ENCODE assay signal across 10 mouse cellular contexts in the genomic region with DNA sequence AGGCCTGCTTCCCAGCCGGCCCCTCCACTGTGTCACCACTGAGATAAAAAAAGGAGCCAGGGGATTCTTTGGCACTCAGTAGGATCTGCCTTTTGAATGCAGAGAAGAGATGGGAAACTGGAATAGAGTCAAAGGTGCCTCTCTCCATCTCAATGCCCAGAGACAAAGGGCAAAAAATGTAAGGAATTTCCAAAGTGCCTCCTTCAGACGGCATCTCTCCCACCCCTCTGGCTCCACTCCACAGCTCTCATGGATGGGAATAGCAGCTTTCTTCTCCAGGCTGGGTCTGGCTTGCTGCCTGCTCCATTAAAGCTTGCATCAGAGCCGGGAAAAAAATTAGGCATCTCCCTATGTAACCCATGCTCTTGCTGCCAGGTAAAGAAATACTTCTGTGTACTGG. TPM values are rescaled to one million over a fixed set of nuclear protein-coding genes. Genes with fewer than 3 reads are reported as not detected.
A peak's percentile ranks its signal among the peaks of the same experiment; 100 is the strongest.
DNase-seq lines count a peak whose midpoint lies in the region; ATAC-seq and TF ChIP-seq lines count a peak whose summit lies in the region.
"Had no signal": no experiment of that assay in that cellular context is flagged by ENCODE, and none has a peak within 500 bp of the region (broad histone marks: within the 10 kb centered on the region; RNA-seq: fewer than 3 reads in every experiment).

No protein-coding gene starts in this region.

- no peaks in the 10 kb centered on the region for H3K27me3 ChIP-seq in midbrain, embryonic 10.5 days (ENCODE audit: low read depth, poor library complexity, severe bottlenecking)
- no peaks in the 10 kb centered on the region for H3K27me3 ChIP-seq in midbrain, embryonic 15.5 days (replicated peaks)
- no peaks in the 10 kb centered on the region for H3K27me3 ChIP-seq in stomach, postnatal 0 days (ENCODE audit: control insufficient read depth, insufficient read depth, low read length)
- H3K27me3 ChIP-seq in cerebellum, adult 2 months (ENCODE audit: control insufficient read depth, insufficient read depth, low read length): no peaks in the 10 kb centered on the region; the same call in 1 of the 2 replicates

- intact Hi-C loops in gastrocnemius, postnatal 14 days (cut with DNase I; ENCODE audit: low total_unique reads): no loop called here
- intact Hi-C loops in left cerebral cortex, postnatal 25 days (cut with DNase I): no loop called here

- ATAC-seq in midbrain, embryonic 15.5 days (replicated peaks): no peak
- no peak for ATAC-seq in stomach, postnatal 0 days (ENCODE audit: low FRiP score, low TSS enrichment)
- ATAC-seq: CD4-positive, CD25-positive, alpha-beta regulatory T cell, adult 4 months had no signal

- peak; percentile 25 for DNase-seq in gastrocnemius, postnatal 14 days
- no peak for DNase-seq in gastrocnemius, adult 8-10 months (ENCODE audit: low spot score in 2 of 2)
- no peak for DNase-seq in midbrain, embryonic 10.5 days (ENCODE audit: low spot score)
- DNase-seq in left cerebral cortex, postnatal 25 days (ENCODE audit: low spot score in 2 of 2): peak; percentile 37 to 77
- peak; percentile 38 for DNase-seq in stomach, postnatal 0 days (ENCODE audit: low spot score)
- no peak for DNase-seq in cerebellum, adult 2 months
- no peak for DNase-seq in kidney, postnatal 14 days

- H3K4me1 ChIP-seq in midbrain, embryonic 10.5 days: peaks cover 55% of the 10 kb centered on the region
- H3K4me1 ChIP-seq in midbrain, embryonic 15.5 days: peaks cover 14% of the 10 kb centered on the region
- no peaks in the 10 kb centered on the region; the same call in 1 of the 2 replicates for H3K4me1 ChIP-seq in stomach, postnatal 0 days (replicated peaks; ENCODE audit: control insufficient read depth, insufficient read depth)
- H3K4me1 ChIP-seq in cerebellum, adult 2 months (ENCODE audit: control insufficient read depth, insufficient read depth, low read length): no peaks in the 10 kb centered on the region

- peak overlapping the region; percentile 90 for H3K27ac ChIP-seq in midbrain, embryonic 10.5 days (replicated peaks)
- no peak overlapping the region for H3K27ac ChIP-seq in midbrain, embryonic 15.5 days
- H3K27ac ChIP-seq in stomach, postnatal 0 days (replicated peaks): no peak overlapping the region
- H3K27ac ChIP-seq in cerebellum, adult 2 months (ENCODE audit: insufficient read depth, low read length): no peak overlapping the region

- no peaks in the 10 kb centered on the region for H3K36me3 ChIP-seq in midbrain, embryonic 10.5 days
- no peaks in the 10 kb centered on the region for H3K36me3 ChIP-seq in midbrain, embryonic 15.5 days (replicated peaks)
- H3K36me3 ChIP-seq in stomach, postnatal 0 days (ENCODE audit: control insufficient read depth, insufficient read depth, low read length): no peaks in the 10 kb centered on the region

- H3K9ac ChIP-seq in midbrain, embryonic 15.5 days: no peak overlapping the region
- H3K9ac ChIP-seq in stomach, postnatal 0 days (ENCODE audit: low read length): no peak overlapping the region

- no peak for TF ChIP-seq CTCF in stomach, postnatal 0 days (IDR thresholded peaks at IDR 0.05; ENCODE audit: low read depth)
- no peak for TF ChIP-seq CTCF in cerebellum, adult 2 months (IDR thresholded peaks at IDR 0.05; ENCODE audit: borderline replicate concordance, insufficient read depth, low read depth, low read length)

- TF ChIP-seq POLR2A in cerebellum, adult 2 months (IDR thresholded peaks at IDR 0.05; ENCODE audit: borderline replicate concordance, insufficient read depth, low read length): no peak

- H3K4me3 ChIP-seq in midbrain, embryonic 10.5 days: no peak overlapping the region
- H3K4me3 ChIP-seq in midbrain, embryonic 15.5 days: no peak overlapping the region
- no peak overlapping the region for H3K4me3 ChIP-seq in stomach, postnatal 0 days (ENCODE audit: low read depth, low read length)
- no peak overlapping the region for H3K4me3 ChIP-seq in cerebellum, adult 2 months (replicated peaks; ENCODE audit: insufficient read depth, low read depth, low read length)
- H3K4me3 ChIP-seq: erythroblast, embryonic 14.5 days had no signal

- TF ChIP-seq EP300 in stomach, postnatal 0 days (optimal IDR thresholded peaks at IDR 0.05): no peak

- WGBS in midbrain, embryonic 10.5 days: 20% methylated on average over 3 of the region's 3 CpGs
- WGBS in midbrain, embryonic 15.5 days: 12% methylated on average over 3 of the region's 3 CpGs
- WGBS in stomach, postnatal 0 days: 23% methylated on average over 3 of the region's 3 CpGs
- 14% methylated on average over 3 of the region's 3 CpGs for WGBS in cerebellum, adult 2 months

- no peak overlapping the region for H3K4me2 ChIP-seq in midbrain, embryonic 15.5 days
- no peak overlapping the region for H3K4me2 ChIP-seq in stomach, postnatal 0 days (replicated peaks; ENCODE audit: low read depth)

- no peaks in the 10 kb centered on the region for H3K9me3 ChIP-seq in midbrain, embryonic 10.5 days (replicated peaks)
- no peaks in the 10 kb centered on the region for H3K9me3 ChIP-seq in midbrain, embryonic 15.5 days
- H3K9me3 ChIP-seq in stomach, postnatal 0 days (ENCODE audit: control insufficient read depth, low read length): no peaks in the 10 kb centered on the region

RNA-seq across cellular contexts. Expression of a gene that starts 37.4 kb away (rescaled TPM):
- total RNA-seq in gastrocnemius, postnatal 14 days (2021): 10 to 100 TPM; 24.9 to 30.4 TPM
- 10 to 100 TPM; 16.1 to 22.2 (median 18.0) TPM for total RNA-seq in gastrocnemius, adult 8-10 months (2022)
- polyA plus RNA-seq in midbrain, embryonic 10.5 days (2016; fragmentation: Nextera tagmentation; extraction: Ambion mirVana): 19.7 and 22.4 TPM in 2 replicates
- polyA plus RNA-seq in midbrain, embryonic 15.5 days (2015; fragmentation: Nextera tagmentation; extraction: Ambion mirVana): 12.0 and 12.3 TPM in 2 replicates
- 10 to 100 TPM; 15.1 to 18.0 TPM for total RNA-seq in left cerebral cortex, postnatal 25 days (2021)
- 6.6 and 6.7 TPM in 2 replicates for polyA plus RNA-seq in stomach, postnatal 0 days (2015; fragmentation: Nextera tagmentation; extraction: Ambion mirVana)
- polyA plus RNA-seq in cerebellum, adult 2 months (2012; rRNA removed): 15.0 and 16.5 TPM in 2 replicates
- polyA plus RNA-seq: CD4-positive, CD25-positive, alpha-beta regulatory T cell, adult 4 months had no signal

Comparison
In these comparisons a context has a peak if more than half of its experiments do, and no peak if none do; other contexts are left out.
1. DNase-seq: peak in gastrocnemius, postnatal 14 days (single experiment), left cerebral cortex, postnatal 25 days (2 of 2) and stomach, postnatal 0 days (single experiment); none in gastrocnemius, adult 8-10 months (0 of 2), midbrain, embryonic 10.5 days (single experiment), cerebellum, adult 2 months (0 of 2) and kidney, postnatal 14 days (single experiment).